Mouse (Mus musculus): Measurements from ENCODE around the gene Nap1l1. TPM values are rescaled to one million over a fixed set of nuclear protein-coding genes. Genes with fewer than 3 reads are reported as not detected.

Gene Nap1l1
- polyA plus RNA-seq, 1 experiment from 2014 or later: 248 TPM

DNA sequence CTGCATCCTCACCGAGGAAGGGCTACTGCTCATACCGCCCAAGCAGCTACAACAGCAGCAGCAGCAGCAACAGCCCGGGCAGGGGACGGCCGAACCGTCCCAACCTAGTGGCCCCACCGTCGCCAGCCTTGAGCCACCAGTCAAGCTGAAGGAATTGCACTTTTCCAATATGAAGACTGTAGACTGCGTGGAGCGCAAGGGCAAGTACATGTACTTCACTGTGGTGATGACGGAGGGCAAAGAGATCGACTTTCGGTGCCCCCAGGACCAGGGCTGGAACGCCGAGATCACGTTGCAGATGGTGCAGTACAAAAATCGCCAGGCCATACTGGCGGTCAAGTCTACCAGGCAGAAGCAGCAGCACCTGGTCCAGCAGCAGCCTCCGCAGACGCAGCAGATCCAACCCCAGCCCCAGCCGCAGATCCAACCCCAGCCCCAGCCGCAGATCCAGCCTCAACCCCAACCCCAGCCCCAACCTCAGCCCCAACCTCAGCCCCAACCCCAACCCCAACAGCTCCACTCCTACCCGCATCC, 34.0 kb downstream of the Nap1l1 start:
- H3K4me2 ChIP-seq (ENCODE audit: low read length): peak overlapping the region; percentile 73
- H3K9ac ChIP-seq (ENCODE audit: low read length): peak overlapping the region; percentile 87
- peak overlapping the region; percentile 95 for H3K27ac ChIP-seq (ENCODE audit: low read depth)
- peaks cover 6% of the 10 kb centered on the region; the same call in 1 of the 2 replicates for H3K36me3 ChIP-seq (ENCODE audit: control insufficient read depth, insufficient read depth, low read length)
- ATAC-seq (replicated peaks; ENCODE audit: low FRiP score, low TSS enrichment, low read depth) (peak; percentile 10), DNase-seq (ENCODE audit: low spot score) (no peak)
- under 1% methylated on average over 19 of the region's 23 CpGs for WGBS
- no peaks in the 10 kb centered on the region for H3K27me3 ChIP-seq (replicated peaks; ENCODE audit: control insufficient read depth, insufficient read depth, low read length)
- H3K4me1 ChIP-seq (replicated peaks; ENCODE audit: control insufficient read depth, insufficient read depth, low read length): peaks cover 32% of the 10 kb centered on the region
- H3K4me3 ChIP-seq (ENCODE audit: low read depth, low read length): peak overlapping the region; percentile 72
- no peaks in the 10 kb centered on the region for H3K9me3 ChIP-seq (ENCODE audit: control insufficient read depth, low read length)

DNA sequence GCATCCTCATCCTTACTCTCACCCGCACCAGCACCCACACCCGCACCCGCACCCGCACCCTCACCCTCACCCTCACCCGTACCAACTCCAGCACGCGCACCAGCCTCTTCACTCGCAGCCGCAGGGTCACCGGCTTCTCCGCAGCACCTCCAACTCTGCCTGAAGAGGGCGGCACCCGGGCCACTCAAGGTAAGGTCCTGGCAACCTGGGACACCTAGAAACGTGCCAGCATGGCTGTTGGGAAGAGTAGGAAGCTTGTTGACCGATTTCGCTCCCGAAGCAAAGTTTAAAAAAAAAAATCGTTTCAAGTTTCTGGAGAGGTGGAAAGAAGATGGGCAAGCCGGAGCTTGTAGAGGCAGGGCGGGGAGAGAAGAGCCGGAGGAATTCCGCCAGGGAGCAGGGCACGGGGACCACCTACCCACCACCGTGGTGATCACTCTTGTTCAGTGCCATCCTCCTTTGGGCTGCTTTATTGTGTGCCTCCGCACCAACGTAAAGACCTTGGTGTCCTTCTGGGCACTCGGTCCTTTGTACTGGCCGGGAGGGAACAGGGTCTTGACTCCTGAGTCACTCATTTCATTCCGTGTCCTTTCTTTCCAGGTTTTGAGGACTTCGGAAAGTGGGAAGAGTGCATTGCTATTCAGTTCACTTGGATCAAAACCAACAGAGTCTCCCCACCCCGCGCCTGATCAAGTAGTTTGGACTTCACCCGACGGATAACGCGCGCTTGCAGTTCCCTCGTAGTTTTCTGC, 34.6 kb downstream of the Nap1l1 start:
- peak overlapping the region; percentile 72 for H3K4me3 ChIP-seq (ENCODE audit: low read depth, low read length)
- peak overlapping the region; percentile 87 for H3K9ac ChIP-seq (ENCODE audit: low read length)
- H3K36me3 ChIP-seq (ENCODE audit: control insufficient read depth, insufficient read depth, low read length): peaks cover 6% of the 10 kb centered on the region; the same call in 1 of the 2 replicates
- under 1% methylated on average over 37 of the region's 38 CpGs for WGBS
- H3K4me1 ChIP-seq (replicated peaks; ENCODE audit: control insufficient read depth, insufficient read depth, low read length): peaks cover 39% of the 10 kb centered on the region
- H3K27me3 ChIP-seq (replicated peaks; ENCODE audit: control insufficient read depth, insufficient read depth, low read length): no peaks in the 10 kb centered on the region
- peak overlapping the region; percentile 73 for H3K4me2 ChIP-seq (ENCODE audit: low read length)
- H3K27ac ChIP-seq (ENCODE audit: low read depth): peak overlapping the region; percentile 95
- peak; percentile 14; the same call in 1 of the 2 replicates for ATAC-seq (replicated peaks; ENCODE audit: low FRiP score, low TSS enrichment, low read depth)
- H3K9me3 ChIP-seq (ENCODE audit: control insufficient read depth, low read length): no peaks in the 10 kb centered on the region
- peak; percentile 78 for DNase-seq (ENCODE audit: low spot score)

DNA sequence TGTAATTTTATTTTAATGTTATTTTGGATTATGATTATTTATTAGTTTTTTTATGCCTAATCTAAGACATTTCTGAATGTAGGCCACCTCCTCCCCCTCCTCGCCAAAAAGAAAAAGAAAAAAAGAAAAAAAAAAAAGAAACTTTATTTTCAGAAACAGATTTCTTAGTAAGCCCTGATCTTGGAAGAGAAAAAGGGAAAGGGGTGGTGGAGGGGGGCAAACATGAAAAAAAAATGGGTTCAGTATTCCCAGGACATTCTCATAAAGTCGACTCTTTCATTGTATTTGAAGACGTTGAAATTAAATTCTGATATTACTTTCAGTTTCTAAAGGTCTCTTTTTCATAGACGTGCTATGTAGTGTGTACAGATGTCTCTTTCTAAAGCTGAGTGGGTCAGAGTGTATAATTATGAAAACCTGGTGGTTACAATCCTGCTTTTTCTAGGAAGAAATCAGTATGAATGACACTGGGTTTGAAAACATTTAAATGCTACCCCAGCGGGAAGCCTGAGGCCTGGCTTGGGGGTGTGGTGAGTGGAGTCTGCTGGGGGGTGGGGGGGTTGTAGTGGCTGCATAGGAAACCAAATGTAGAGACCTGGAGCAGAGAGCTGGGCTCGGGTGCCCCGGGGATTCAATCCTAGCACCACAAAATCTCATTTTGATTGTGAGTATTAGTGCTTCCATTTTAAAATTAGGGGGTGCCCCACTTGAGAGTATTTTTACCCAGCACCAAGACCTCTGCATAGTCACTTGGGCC, 35.5 kb downstream of the Nap1l1 start:
- H3K9me3 ChIP-seq (ENCODE audit: control insufficient read depth, low read length): no peaks in the 10 kb centered on the region
- peaks cover 39% of the 10 kb centered on the region for H3K4me1 ChIP-seq (replicated peaks; ENCODE audit: control insufficient read depth, insufficient read depth, low read length)
- peak overlapping the region; percentile 95 for H3K27ac ChIP-seq (ENCODE audit: low read depth)
- peaks cover 6% of the 10 kb centered on the region; the same call in 1 of the 2 replicates for H3K36me3 ChIP-seq (ENCODE audit: control insufficient read depth, insufficient read depth, low read length)
- DNase-seq (ENCODE audit: low spot score) (no peak), ATAC-seq (replicated peaks; ENCODE audit: low FRiP score, low TSS enrichment, low read depth) (no peak)
- peak overlapping the region; percentile 73 for H3K4me2 ChIP-seq (ENCODE audit: low read length)
- H3K27me3 ChIP-seq (replicated peaks; ENCODE audit: control insufficient read depth, insufficient read depth, low read length): no peaks in the 10 kb centered on the region
- 6% methylated on average over 7 of the region's 7 CpGs for WGBS
- peak overlapping the region; percentile 72 for H3K4me3 ChIP-seq (ENCODE audit: low read depth, low read length)
- peak overlapping the region; percentile 87 for H3K9ac ChIP-seq (ENCODE audit: low read length)

DNA sequence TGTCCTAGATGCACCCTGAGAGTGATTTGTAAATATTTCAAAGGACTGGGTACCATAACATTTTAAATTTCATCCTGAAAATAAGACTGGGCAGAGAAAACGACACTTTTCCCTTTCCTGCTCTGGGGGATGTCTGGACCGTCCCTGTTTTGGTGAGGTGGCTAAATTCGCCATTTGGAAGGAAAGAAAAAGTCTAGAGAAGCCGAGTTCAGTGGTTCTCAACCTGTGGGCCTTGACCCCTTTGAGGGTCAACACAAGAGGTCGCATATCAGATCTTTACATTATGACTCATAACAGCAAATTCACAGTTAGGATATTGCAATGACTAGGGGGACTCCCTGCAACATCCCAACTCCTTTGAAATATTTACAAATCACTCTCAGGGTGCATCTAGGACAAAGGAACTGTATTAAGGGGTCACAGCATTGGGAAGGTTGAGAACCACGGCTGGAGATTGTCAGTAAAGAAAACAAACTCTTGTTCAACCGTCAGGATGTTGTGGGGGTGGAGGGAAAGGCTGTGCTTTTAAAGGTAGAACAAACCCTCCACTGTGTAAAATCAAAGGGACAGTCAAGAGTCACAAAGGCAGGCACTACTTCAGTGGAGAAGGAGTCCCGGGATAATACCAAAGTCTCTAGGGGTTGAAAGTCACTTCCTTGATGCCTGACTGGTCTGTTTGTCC, 36.2 kb downstream of the Nap1l1 start:
- ATAC-seq (replicated peaks; ENCODE audit: low FRiP score, low TSS enrichment, low read depth) (no peak), DNase-seq (ENCODE audit: low spot score) (no peak)
- 27% methylated on average over 8 of the region's 8 CpGs for WGBS
- Histone ChIP-seq H3K4me3 (ENCODE audit: low read depth, low read length) (peak overlapping the region; percentile 72), H3K27ac (ENCODE audit: low read depth) (0 out of 2 replicates have a peak overlapping the region, but pooled peaks have one; percentile 2), H3K4me2 (ENCODE audit: low read length) (peak overlapping the region; percentile 73), H3K27me3 (replicated peaks; ENCODE audit: control insufficient read depth, insufficient read depth, low read length) (no peaks in the 10 kb centered on the region), H3K4me1 (replicated peaks; ENCODE audit: control insufficient read depth, insufficient read depth, low read length) (peaks cover 32% of the 10 kb centered on the region), H3K36me3 (ENCODE audit: control insufficient read depth, insufficient read depth, low read length) (peaks cover 6% of the 10 kb centered on the region; the same call in 1 of the 2 replicates), H3K9me3 (ENCODE audit: control insufficient read depth, low read length) (no peaks in the 10 kb centered on the region), H3K9ac (ENCODE audit: low read length) (peak overlapping the region; percentile 87)

DNA sequence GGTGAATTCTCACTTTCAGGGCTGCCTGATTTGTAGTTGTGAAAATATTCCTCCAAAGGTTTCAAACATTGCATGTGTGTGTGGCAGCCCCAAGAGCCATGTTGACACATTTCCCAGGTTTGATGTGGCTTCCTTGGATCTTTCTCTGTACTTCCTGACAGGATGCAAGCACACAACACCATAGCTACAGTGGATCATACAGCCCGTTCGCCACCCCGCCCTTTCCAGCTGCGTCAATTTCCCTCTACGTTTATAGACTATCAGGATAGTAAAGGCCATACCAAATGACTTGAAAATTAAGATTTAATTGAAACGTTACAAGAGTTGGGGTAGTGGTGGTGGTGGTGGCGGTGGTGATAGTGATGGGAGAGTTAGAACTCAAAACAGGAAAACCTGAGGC, 37.0 kb downstream of the Nap1l1 start:
- peaks cover 31% of the 10 kb centered on the region for H3K4me1 ChIP-seq (replicated peaks; ENCODE audit: control insufficient read depth, insufficient read depth, low read length)
- H3K27ac ChIP-seq (ENCODE audit: low read depth): 0 out of 2 replicates have a peak overlapping the region, but pooled peaks have one; percentile 2
- WGBS: 78% methylated on average over 7 of the region's 7 CpGs

DNA sequence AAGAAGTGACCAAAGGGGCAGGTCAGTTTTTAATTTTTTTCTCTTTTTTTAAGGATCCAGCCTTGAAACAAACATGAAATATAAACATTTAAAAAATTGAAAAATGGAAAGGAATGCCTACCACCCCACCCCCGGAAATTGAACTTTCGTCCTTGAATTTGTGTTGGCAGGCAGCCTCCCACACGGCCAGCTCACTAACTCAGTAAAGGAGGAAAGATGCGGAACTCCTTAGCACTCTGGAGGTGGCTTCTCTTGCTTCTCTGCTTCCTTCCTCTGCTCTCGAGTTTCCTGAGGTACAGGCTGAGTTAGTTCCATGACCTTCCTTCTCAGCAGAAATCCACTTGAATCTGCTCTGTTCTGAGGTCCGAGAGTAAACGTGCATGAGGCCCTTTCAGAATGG, 37.8 kb downstream of the Nap1l1 start:
- H3K36me3 ChIP-seq (ENCODE audit: control insufficient read depth, insufficient read depth, low read length): peaks cover 6% of the 10 kb centered on the region; the same call in 1 of the 2 replicates
- DNase-seq (ENCODE audit: low spot score) (no peak), ATAC-seq (replicated peaks; ENCODE audit: low FRiP score, low TSS enrichment, low read depth) (no peak)
- no peak overlapping the region for H3K4me3 ChIP-seq (ENCODE audit: low read depth, low read length)
- 39% methylated on average over 7 of the region's 7 CpGs for WGBS
- H3K4me1 ChIP-seq (replicated peaks; ENCODE audit: control insufficient read depth, insufficient read depth, low read length): peaks cover 35% of the 10 kb centered on the region
- H3K27ac ChIP-seq (ENCODE audit: low read depth): 0 out of 2 replicates have a peak overlapping the region, but pooled peaks have one; percentile 8
- H3K27me3 ChIP-seq (replicated peaks; ENCODE audit: control insufficient read depth, insufficient read depth, low read length): no peaks in the 10 kb centered on the region
- no peak overlapping the region for H3K4me2 ChIP-seq (ENCODE audit: low read length)
- H3K9ac ChIP-seq (ENCODE audit: low read length): no peak overlapping the region
- no peaks in the 10 kb centered on the region for H3K9me3 ChIP-seq (ENCODE audit: control insufficient read depth, low read length)

More for the DNA sequence above, 37.0 kb downstream of the Nap1l1 start:
- H3K4me3 ChIP-seq (ENCODE audit: low read depth, low read length): no peak overlapping the region
- DNase-seq (ENCODE audit: low spot score) (no peak), ATAC-seq (replicated peaks; ENCODE audit: low FRiP score, low TSS enrichment, low read depth) (no peak)
- H3K9me3 ChIP-seq (ENCODE audit: control insufficient read depth, low read length): no peaks in the 10 kb centered on the region
- peak overlapping the region; percentile 73; the same call in 1 of the 2 replicates for H3K4me2 ChIP-seq (ENCODE audit: low read length)
- H3K36me3 ChIP-seq (ENCODE audit: control insufficient read depth, insufficient read depth, low read length): peaks cover 6% of the 10 kb centered on the region; the same call in 1 of the 2 replicates
- peak overlapping the region; percentile 87; the same call in 1 of the 2 replicates for H3K9ac ChIP-seq (ENCODE audit: low read length)
- H3K27me3 ChIP-seq (replicated peaks; ENCODE audit: control insufficient read depth, insufficient read depth, low read length): no peaks in the 10 kb centered on the region

DNA sequence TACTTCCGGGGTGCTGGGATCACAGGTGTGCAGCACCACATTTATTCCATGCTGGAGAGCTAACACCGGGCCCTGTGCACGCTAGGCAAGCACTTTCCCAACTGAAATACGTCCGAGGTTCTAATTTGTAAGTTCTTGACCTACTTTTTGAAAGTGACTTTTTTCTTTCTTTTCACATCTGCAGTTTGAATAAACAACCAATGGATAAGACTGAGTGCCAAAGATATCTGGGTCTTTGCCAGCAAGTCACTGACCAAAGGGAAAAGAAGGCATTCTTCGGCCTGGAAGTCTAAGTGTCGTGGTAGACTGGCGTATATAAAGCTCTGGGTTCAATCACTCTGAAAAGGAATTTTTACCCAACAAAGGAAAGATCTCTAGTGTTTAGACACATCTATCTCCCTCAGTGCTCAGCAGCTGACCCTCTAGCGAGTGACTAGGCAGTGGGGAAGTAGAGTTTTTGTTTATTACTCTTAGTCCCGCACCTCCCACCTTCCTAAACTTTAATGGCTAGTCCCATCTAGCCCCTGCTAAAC, 39.1 kb downstream of the Nap1l1 start:
- no peak overlapping the region for H3K4me2 ChIP-seq (ENCODE audit: low read length)
- H3K27me3 ChIP-seq (replicated peaks; ENCODE audit: control insufficient read depth, insufficient read depth, low read length): no peaks in the 10 kb centered on the region
- no peak overlapping the region for H3K9ac ChIP-seq (ENCODE audit: low read length)
- no peaks in the 10 kb centered on the region for H3K9me3 ChIP-seq (ENCODE audit: control insufficient read depth, low read length)
- ATAC-seq (replicated peaks; ENCODE audit: low FRiP score, low TSS enrichment, low read depth) (no peak), DNase-seq (ENCODE audit: low spot score) (no peak)
- peak overlapping the region; percentile 43; the same call in 1 of the 2 replicates for H3K27ac ChIP-seq (ENCODE audit: low read depth)
- peaks cover 47% of the 10 kb centered on the region for H3K4me1 ChIP-seq (replicated peaks; ENCODE audit: control insufficient read depth, insufficient read depth, low read length)
- no peak overlapping the region for H3K4me3 ChIP-seq (ENCODE audit: low read depth, low read length)
- peaks cover 6% of the 10 kb centered on the region; the same call in 1 of the 2 replicates for H3K36me3 ChIP-seq (ENCODE audit: control insufficient read depth, insufficient read depth, low read length)
- 40% methylated on average over 10 of the region's 10 CpGs for WGBS

Data from intestine, embryonic 14.5 days (tissue).